Mouse (Mus musculus) midbrain, embryonic 14.5 days (tissue): ENCODE data around the gene Fbxl3. TPM values are rescaled to one million over a fixed set of nuclear protein-coding genes. Genes with fewer than 3 reads are reported as not detected.
A peak's percentile ranks its signal among the peaks of the same experiment; 100 is the strongest.

ENCODE experiments used
- ATAC-seq: fragments of 200-750 bp; cut with Nextera tagmentation; 2 replicates; pipeline ENCODE4 v1.8.0; 2017; ENCODE audit warnings: moderate number of reproducible peaks, moderate library complexity; ENCODE audit not compliant: low FRiP score, low TSS enrichment
- DNase-seq: peaks from one replicate; pipeline ENCODE4 v3.0.0-alpha.2; 2015
- H3K27ac ChIP-seq: fragments of 300-500 bp; sonication (generic); replicated peaks from 2 replicates; pipeline ENCODE4 v1.5.1; 2014; ENCODE audit warnings: mild to moderate bottlenecking, low read depth, low read length, moderate library complexity
- H3K27me3 ChIP-seq: fragments of 300-500 bp; sonication (generic); 2 replicates; pipeline ENCODE4 v1.6.1; 2014; ENCODE audit warnings: low read length, control low read depth, mixed read lengths; ENCODE audit not compliant: control insufficient read depth, insufficient read depth
- H3K36me3 ChIP-seq: fragments of 300-500 bp; sonication (generic); 2 replicates; pipeline ENCODE4 v1.6.1; 2014; ENCODE audit warnings: low read length, control low read depth; ENCODE audit not compliant: control insufficient read depth, insufficient read depth
- H3K4me1 ChIP-seq: fragments of 300-500 bp; sonication (generic); 2 replicates; pipeline ENCODE4 v1.6.1; 2014; ENCODE audit warnings: mild to moderate bottlenecking, antibody characterized with exemption, low read length, control low read depth; ENCODE audit not compliant: control insufficient read depth, insufficient read depth
- H3K4me2 ChIP-seq: fragments of 300-500 bp; sonication (generic); 2 replicates; pipeline ENCODE4 v1.6.1; 2014; ENCODE audit warnings: mild to moderate bottlenecking, low read length, moderate library complexity
- H3K4me3 ChIP-seq: fragments of 300-500 bp; sonication (generic); replicated peaks from 2 replicates; pipeline ENCODE4 v1.5.1; 2014; ENCODE audit warnings: low read depth, low read length
- H3K9ac ChIP-seq: fragments of 300-500 bp; sonication (generic); replicated peaks from 2 replicates; pipeline ENCODE4 v1.6.1; 2014; ENCODE audit warnings: mild to moderate bottlenecking, low read length, moderate library complexity
- H3K9me3 ChIP-seq: fragments of 300-500 bp; sonication (generic); 2 replicates; pipeline ENCODE4 v1.6.1; 2016; ENCODE audit warnings: low read length, control low read depth, mixed read lengths; ENCODE audit not compliant: control insufficient read depth
- WGBS: fragments of 180-500 bp; shearing (Covaris S2); extraction: QIAGEN DNeasy Blood & Tissue Kit; methylation state at CpG from one replicate; pipeline ENCODE4 v1.1.7; 2014; 5-methylcytosine and 5-hydroxymethylcytosine counted together
- polyA plus RNA-seq: library from polyadenylated mRNA; unstranded; fragments of >200 nt; fragmentation: Nextera tagmentation; extraction: Ambion mirVana; gene quantifications from 2 replicates; pipeline ENCODE4 v1.2.1, GENCODE M21; 2014

The Fbxl3 gene
- 30.4 and 36.2 TPM in 2 replicates for polyA plus RNA-seq

GRCm38 (mm10) chr14:103099238-103099933 lies at the start of gene Fbxl3:
Gene Fbxl3 (minus strand): TSS chr14:103099566.
- peaks cover 15% of the 10 kb centered on the region; the same call in 1 of the 2 replicates for H3K36me3 ChIP-seq
- H3K4me3 ChIP-seq, result peak within 1 kb of the TSS; percentile 82
- peak within 1 kb of the TSS; percentile 71 for H3K4me2 ChIP-seq
- H3K9ac ChIP-seq, result peak within 1 kb of the TSS; percentile 96
- no peaks in the 10 kb centered on the region for H3K27me3 ChIP-seq
- H3K9me3 ChIP-seq, result no peaks in the 10 kb centered on the region
- DNase-seq (peak; percentile 94), ATAC-seq (peak; percentile 87)
- peak within 1 kb of the TSS; percentile 99 for H3K27ac ChIP-seq
- peaks cover 20% of the 10 kb centered on the region for H3K4me1 ChIP-seq
- WGBS, result under 1% methylated on average over 77 of the region's 88 CpGs

- H3K36me3 ChIP-seq, result peaks cover 71% of the 10 kb centered on the region
- DNase-seq, result peak; percentile 23
Measured at GRCm38 (mm10) chr14:103131991-103132390, 32.6 kb upstream of the Fbxl3 start.

GRCm38 (mm10) chr14:103125756-103126155 lies 26.4 kb upstream of the Fbxl3 start:
- WGBS, result 81% methylated on average over 6 of the region's 6 CpGs
- Histone ChIP-seq H3K9me3 (no peaks in the 10 kb centered on the region), H3K27ac (no peak overlapping the region), H3K36me3 (peaks cover 77% of the 10 kb centered on the region), H3K4me3 (no peak overlapping the region), H3K4me1 (no peaks in the 10 kb centered on the region), H3K4me2 (no peak overlapping the region), H3K9ac (no peak overlapping the region), H3K27me3 (no peaks in the 10 kb centered on the region)
- DNase-seq (no peak), ATAC-seq (no peak)

More at GRCm38 (mm10) chr14:103131991-103132390, 32.6 kb upstream of the Fbxl3 start:
- H3K9ac ChIP-seq, result no peak overlapping the region
- WGBS, result 84% methylated on average over 2 of the region's 2 CpGs
- no peak overlapping the region for H3K27ac ChIP-seq
- H3K9me3 ChIP-seq, result no peaks in the 10 kb centered on the region
- no peaks in the 10 kb centered on the region for H3K27me3 ChIP-seq
- H3K4me2 ChIP-seq, result no peak overlapping the region
- no peak overlapping the region for H3K4me3 ChIP-seq
- ATAC-seq, result 0 out of 2 replicates have a peak, but pooled peaks have one; percentile 34
- H3K4me1 ChIP-seq, result no peaks in the 10 kb centered on the region

- Histone ChIP-seq H3K4me1 (no peaks in the 10 kb centered on the region), H3K27me3 (no peaks in the 10 kb centered on the region), H3K9me3 (no peaks in the 10 kb centered on the region), H3K4me2 (no peak overlapping the region), H3K27ac (no peak overlapping the region), H3K9ac (no peak overlapping the region), H3K4me3 (no peak overlapping the region), H3K36me3 (peaks cover 67% of the 10 kb centered on the region)
- DNase-seq, result no peak
- ATAC-seq, result no peak
- 94% methylated on average over 3 of the region's 3 CpGs for WGBS
Measured at GRCm38 (mm10) chr14:103114994-103115670, 15.8 kb upstream of the Fbxl3 start.

GRCm38 (mm10) chr14:103112606-103113363 lies 13.4 kb upstream of the Fbxl3 start:
- no peaks in the 10 kb centered on the region for H3K9me3 ChIP-seq
- H3K27ac ChIP-seq, result no peak overlapping the region
- no peak overlapping the region for H3K4me2 ChIP-seq
- no peak for DNase-seq
- peaks cover 47% of the 10 kb centered on the region for H3K36me3 ChIP-seq
- ATAC-seq, result no peak; the same call in 1 of the 2 replicates
- no peaks in the 10 kb centered on the region for H3K4me1 ChIP-seq
- H3K27me3 ChIP-seq, result no peaks in the 10 kb centered on the region
- H3K9ac ChIP-seq, result no peak overlapping the region
- no peak overlapping the region for H3K4me3 ChIP-seq
- 94% methylated on average over 3 of the region's 3 CpGs for WGBS

- H3K4me3 ChIP-seq, result no peak overlapping the region
- H3K36me3 ChIP-seq, result peaks cover 20% of the 10 kb centered on the region
- 92% methylated on average over 4 of the region's 4 CpGs for WGBS
- no peak overlapping the region for H3K27ac ChIP-seq
- no peaks in the 10 kb centered on the region for H3K9me3 ChIP-seq
- no peaks in the 10 kb centered on the region for H3K27me3 ChIP-seq
- no peaks in the 10 kb centered on the region for H3K4me1 ChIP-seq
- H3K4me2 ChIP-seq, result no peak overlapping the region
- ATAC-seq, result no peak
- H3K9ac ChIP-seq, result no peak overlapping the region
- no peak for DNase-seq
Measured at GRCm38 (mm10) chr14:103109971-103110370, 10.6 kb upstream of the Fbxl3 start.

GRCm38 (mm10) chr14:103106301-103106700 lies 6.9 kb upstream of the Fbxl3 start:
- Histone ChIP-seq H3K27ac (no peak overlapping the region), H3K9me3 (no peaks in the 10 kb centered on the region), H3K4me3 (no peak overlapping the region), H3K9ac (no peak overlapping the region), H3K36me3 (no peaks in the 10 kb centered on the region), H3K27me3 (no peaks in the 10 kb centered on the region), H3K4me1 (no peaks in the 10 kb centered on the region), H3K4me2 (no peak overlapping the region)
- DNase-seq (no peak), ATAC-seq (no peak)
- 95% methylated on average over 2 of the region's 2 CpGs for WGBS

GRCm38 (mm10) chr14:103102731-103103335 lies 3.5 kb upstream of the Fbxl3 start:
- no peaks in the 10 kb centered on the region for H3K27me3 ChIP-seq
- ATAC-seq, result no peak
- 85% methylated on average over 10 of the region's 10 CpGs for WGBS

More at GRCm38 (mm10) chr14:103102731-103103335, 3.5 kb upstream of the Fbxl3 start:
- peaks cover 3% of the 10 kb centered on the region for H3K4me1 ChIP-seq
- H3K36me3 ChIP-seq, result no peaks in the 10 kb centered on the region
- no peaks in the 10 kb centered on the region for H3K9me3 ChIP-seq
- no peak overlapping the region for H3K4me2 ChIP-seq
- H3K9ac ChIP-seq, result no peak overlapping the region
- no peak overlapping the region for H3K27ac ChIP-seq
- no peak for DNase-seq
- no peak overlapping the region for H3K4me3 ChIP-seq
